ENCODE assay signal across 11 mouse cellular contexts in the genomic region with DNA sequence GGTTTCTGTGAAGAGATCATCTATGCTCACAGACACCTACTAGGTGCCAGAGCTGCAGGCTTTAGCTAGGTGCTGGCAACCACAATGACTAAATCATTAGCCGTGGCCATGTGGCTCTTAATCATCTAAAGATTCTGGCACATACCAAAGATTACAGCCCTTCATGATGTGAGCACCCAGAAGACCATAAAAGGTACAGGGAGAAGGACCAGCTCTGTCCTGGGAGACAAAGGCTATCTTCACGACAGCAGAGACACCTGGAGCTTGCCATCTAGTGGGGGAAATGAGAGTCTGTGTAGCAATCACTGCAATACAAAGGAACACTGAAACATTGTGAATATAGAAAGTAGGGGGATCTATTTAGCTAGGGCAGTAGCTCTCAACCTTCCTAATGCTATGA.
DNase-seq lines count a peak whose midpoint lies in the region; ATAC-seq and TF ChIP-seq lines count a peak whose summit lies in the region.
"Had no signal": no experiment of that assay in that cellular context is flagged by ENCODE, and none has a peak within 500 bp of the region (broad histone marks: within the 10 kb centered on the region; RNA-seq: fewer than 3 reads in every experiment).

No protein-coding gene starts in this region.

- H3K4me1 ChIP-seq in forebrain, embryonic 15.5 days = peaks cover 34% of the 10 kb centered on the region
- no peaks in the 10 kb centered on the region for H3K4me1 ChIP-seq in forebrain, embryonic 11.5 days (replicated peaks; ENCODE audit: control insufficient read depth, insufficient read depth, low read length)
- H3K4me1 ChIP-seq in cortical plate, adult 2 months (ENCODE audit: control insufficient read depth, insufficient read depth, low read length) = peaks cover 6% of the 10 kb centered on the region
- H3K4me1 ChIP-seq: megakaryocyte, embryonic 14.5 days had no signal

- no peak overlapping the region for H3K27ac ChIP-seq in forebrain, embryonic 15.5 days (replicated peaks)
- no peak overlapping the region for H3K27ac ChIP-seq in forebrain, embryonic 11.5 days (ENCODE audit: low read depth, low read length)
- peak overlapping the region; percentile 68 for H3K27ac ChIP-seq in layer of hippocampus, adult 2 months
- H3K27ac ChIP-seq in cortical plate, adult 2 months (ENCODE audit: insufficient read depth, low read length) = no peak overlapping the region
- H3K27ac ChIP-seq: liver, embryonic 14.5 days had no signal

- no peak for DNase-seq in forebrain, embryonic 11.5 days (ENCODE audit: low spot score)
- no peak for DNase-seq in layer of hippocampus, adult 2 months (ENCODE audit: low spot score in 2 of 2)
- DNase-seq in layer of hippocampus, adult 18-20 months (ENCODE audit: low spot score in 2 of 2) = no peak
- peak; percentile 11 for DNase-seq in ES-CJ7 (ENCODE audit: low read depth, low spot score)
- no peak for DNase-seq in thymus, postnatal 4 days
- DNase-seq: cerebellum, postnatal 36 days; kidney, adult 2 months had no signal

- WGBS in forebrain, embryonic 15.5 days = 39% methylated on average over 2 of the region's 2 CpGs
- WGBS in forebrain, embryonic 11.5 days = 45% methylated on average over 2 of the region's 2 CpGs

- 0 out of 2 replicates have a peak, but pooled peaks have one; percentile 28 for ATAC-seq in forebrain, embryonic 15.5 days (replicated peaks)
- ATAC-seq in forebrain, embryonic 11.5 days (replicated peaks; ENCODE audit: low FRiP score) = no peak

- H3K4me2 ChIP-seq in forebrain, embryonic 15.5 days (replicated peaks) = no peak overlapping the region
- H3K4me2 ChIP-seq in forebrain, embryonic 11.5 days (ENCODE audit: low read depth, low read length, severe bottlenecking) = no peak overlapping the region

- TF ChIP-seq POLR2A in cortical plate, adult 2 months (IDR thresholded peaks at IDR 0.05; ENCODE audit: extremely low read depth, insufficient read depth, low read length) = no peak

- no peaks in the 10 kb centered on the region for H3K27me3 ChIP-seq in forebrain, embryonic 15.5 days
- no peaks in the 10 kb centered on the region for H3K27me3 ChIP-seq in forebrain, embryonic 11.5 days (ENCODE audit: control insufficient read depth, insufficient read depth, low read length)

- H3K9me3 ChIP-seq in forebrain, embryonic 15.5 days = no peaks in the 10 kb centered on the region
- H3K9me3 ChIP-seq in forebrain, embryonic 11.5 days (ENCODE audit: control insufficient read depth, low read length) = no peaks in the 10 kb centered on the region
- H3K9me3 ChIP-seq: megakaryocyte, embryonic 14.5 days had no signal

- H3K9ac ChIP-seq in forebrain, embryonic 15.5 days (replicated peaks) = no peak overlapping the region
- H3K9ac ChIP-seq in forebrain, embryonic 11.5 days (ENCODE audit: low read length) = no peak overlapping the region
- H3K9ac ChIP-seq: liver, embryonic 14.5 days had no signal

- H3K36me3 ChIP-seq in forebrain, embryonic 15.5 days = no peaks in the 10 kb centered on the region
- H3K36me3 ChIP-seq in forebrain, embryonic 11.5 days (ENCODE audit: control insufficient read depth, insufficient read depth, low read length) = no peaks in the 10 kb centered on the region

- no peak overlapping the region for H3K4me3 ChIP-seq in forebrain, embryonic 15.5 days
- H3K4me3 ChIP-seq in forebrain, embryonic 11.5 days (ENCODE audit: low read depth, low read length) = no peak overlapping the region
- no peak overlapping the region for H3K4me3 ChIP-seq in layer of hippocampus, adult 2 months
- H3K4me3 ChIP-seq in cortical plate, adult 2 months (ENCODE audit: insufficient read depth, low read length) = no peak overlapping the region
- H3K4me3 ChIP-seq: megakaryocyte, embryonic 14.5 days had no signal

- peak; percentile 72 for TF ChIP-seq CTCF in layer of hippocampus, adult 2 months (conservative IDR thresholded peaks at IDR 0.05)
- peak; percentile 53; the same call in 1 of the 2 replicates for TF ChIP-seq CTCF in cortical plate, adult 2 months (IDR thresholded peaks at IDR 0.05; ENCODE audit: extremely low read depth, insufficient read depth, low read length)
